ENCODE assay signal across 29 mouse cellular contexts in genomic region chr11:36926705-36927406, GRCm38 (mm10).
DNase-seq lines count a peak whose midpoint lies in the region; ATAC-seq and TF ChIP-seq lines count a peak whose summit lies in the region.
"Had no signal": no experiment of that assay in that cellular context is flagged by ENCODE, and none has a peak within 500 bp of the region (broad histone marks: within the 10 kb centered on the region; RNA-seq: fewer than 3 reads in every experiment).

No protein-coding gene starts in this region.

- no peak for DNase-seq in forebrain, embryonic 11.5 days (ENCODE audit: low spot score)
- peak; percentile 16 for DNase-seq in hindbrain, postnatal 0 days (ENCODE audit: low spot score)
- DNase-seq in hindbrain, embryonic 11.5 days (ENCODE audit: low spot score): no peak
- DNase-seq in right cerebral cortex, postnatal 25 days: peak; percentile 31
- no peak for DNase-seq in right cerebral cortex, postnatal 36 days (ENCODE audit: low spot score in 2 of 2)
- DNase-seq in brain, embryonic 18.5 days (ENCODE audit: low read depth, low spot score): peak; percentile 62
- no peak for DNase-seq in cerebellum, postnatal 4 days (ENCODE audit: low spot score in 2 of 2)
- DNase-seq: adrenal gland, postnatal 10 days; cerebellum, adult 18-20 months; cerebellum, postnatal 10 days; heart, postnatal 10 days; kidney, adult 11 months; kidney, postnatal 14 days; left cerebral cortex, postnatal 4 days; liver, embryonic 13.5 days; lung, adult 18-20 months; retina, postnatal 1 day; thymus, adult 2 months; thymus, postnatal 36 days had no signal

- no peak overlapping the region for H3K27ac ChIP-seq in forebrain, embryonic 16.5 days (ENCODE audit: low read length)
- no peak overlapping the region for H3K27ac ChIP-seq in forebrain, embryonic 11.5 days (ENCODE audit: low read depth, low read length)
- H3K27ac ChIP-seq in hindbrain, postnatal 0 days: no peak overlapping the region
- no peak overlapping the region for H3K27ac ChIP-seq in hindbrain, embryonic 11.5 days (ENCODE audit: low read depth, low read length)
- H3K27ac ChIP-seq: embryonic facial prominence, embryonic 12.5 days; heart, embryonic 13.5 days; liver, embryonic 13.5 days; macrophage; midbrain, embryonic 15.5 days; neural tube, embryonic 15.5 days; stomach, embryonic 15.5 days had no signal

- H3K4me2 ChIP-seq in forebrain, embryonic 16.5 days (ENCODE audit: low read length): no peak overlapping the region
- H3K4me2 ChIP-seq in forebrain, embryonic 11.5 days (ENCODE audit: low read depth, low read length, severe bottlenecking): no peak overlapping the region
- H3K4me2 ChIP-seq in hindbrain, postnatal 0 days (ENCODE audit: low read depth, low read length): no peak overlapping the region
- no peak overlapping the region for H3K4me2 ChIP-seq in hindbrain, embryonic 11.5 days (replicated peaks; ENCODE audit: low read depth, low read length)
- H3K4me2 ChIP-seq: embryonic facial prominence, embryonic 12.5 days; heart, embryonic 13.5 days; liver, embryonic 13.5 days; midbrain, embryonic 15.5 days; neural tube, embryonic 15.5 days; stomach, embryonic 15.5 days had no signal

- no peaks in the 10 kb centered on the region for H3K36me3 ChIP-seq in forebrain, embryonic 16.5 days (ENCODE audit: control insufficient read depth, insufficient read depth)
- H3K36me3 ChIP-seq in forebrain, embryonic 11.5 days (ENCODE audit: control insufficient read depth, insufficient read depth, low read length): no peaks in the 10 kb centered on the region
- no peaks in the 10 kb centered on the region for H3K36me3 ChIP-seq in hindbrain, postnatal 0 days (ENCODE audit: insufficient read depth, low read length)
- no peaks in the 10 kb centered on the region for H3K36me3 ChIP-seq in hindbrain, embryonic 11.5 days (ENCODE audit: control insufficient read depth, insufficient read depth, low read length)
- H3K36me3 ChIP-seq: embryonic facial prominence, embryonic 12.5 days; heart, embryonic 13.5 days; liver, embryonic 13.5 days; midbrain, embryonic 15.5 days; neural tube, embryonic 15.5 days; stomach, embryonic 15.5 days had no signal

- no peak for TF ChIP-seq CTCF in hindbrain, postnatal 0 days (IDR thresholded peaks at IDR 0.05; ENCODE audit: low read depth)

- H3K4me1 ChIP-seq in forebrain, embryonic 16.5 days (replicated peaks; ENCODE audit: control insufficient read depth, insufficient read depth, low read length): no peaks in the 10 kb centered on the region
- no peaks in the 10 kb centered on the region for H3K4me1 ChIP-seq in forebrain, embryonic 11.5 days (replicated peaks; ENCODE audit: control insufficient read depth, insufficient read depth, low read length)
- H3K4me1 ChIP-seq in hindbrain, postnatal 0 days (ENCODE audit: insufficient read depth, low read length): no peaks in the 10 kb centered on the region
- no peaks in the 10 kb centered on the region for H3K4me1 ChIP-seq in hindbrain, embryonic 11.5 days (replicated peaks; ENCODE audit: control insufficient read depth, insufficient read depth, low read length)
- H3K4me1 ChIP-seq: embryonic facial prominence, embryonic 12.5 days; heart, embryonic 13.5 days; liver, embryonic 13.5 days; midbrain, embryonic 15.5 days; stomach, embryonic 15.5 days had no signal

- no peak overlapping the region for H3K9ac ChIP-seq in forebrain, embryonic 16.5 days (replicated peaks; ENCODE audit: low read depth, low read length)
- H3K9ac ChIP-seq in forebrain, embryonic 11.5 days (ENCODE audit: low read length): no peak overlapping the region
- no peak overlapping the region for H3K9ac ChIP-seq in hindbrain, postnatal 0 days (replicated peaks; ENCODE audit: low read length)
- no peak overlapping the region for H3K9ac ChIP-seq in hindbrain, embryonic 11.5 days (ENCODE audit: low read depth, low read length)
- H3K9ac ChIP-seq: embryonic facial prominence, embryonic 12.5 days; heart, embryonic 13.5 days; liver, embryonic 13.5 days; midbrain, embryonic 15.5 days; neural tube, embryonic 15.5 days; stomach, embryonic 15.5 days had no signal

- no peak overlapping the region for H3K4me3 ChIP-seq in forebrain, embryonic 16.5 days (replicated peaks; ENCODE audit: low read length)
- H3K4me3 ChIP-seq in forebrain, embryonic 11.5 days (ENCODE audit: low read depth, low read length): no peak overlapping the region
- H3K4me3 ChIP-seq in hindbrain, postnatal 0 days (ENCODE audit: low read length): no peak overlapping the region
- no peak overlapping the region for H3K4me3 ChIP-seq in hindbrain, embryonic 11.5 days (ENCODE audit: low read depth, low read length)
- H3K4me3 ChIP-seq: embryonic facial prominence, embryonic 12.5 days; heart, embryonic 13.5 days; liver, embryonic 13.5 days; midbrain, embryonic 15.5 days; neural tube, embryonic 15.5 days; stomach, embryonic 15.5 days had no signal

- no peaks in the 10 kb centered on the region for H3K9me3 ChIP-seq in forebrain, embryonic 16.5 days (ENCODE audit: control insufficient read depth, low read length)
- no peaks in the 10 kb centered on the region for H3K9me3 ChIP-seq in forebrain, embryonic 11.5 days (ENCODE audit: control insufficient read depth, low read length)
- no peaks in the 10 kb centered on the region for H3K9me3 ChIP-seq in hindbrain, postnatal 0 days (ENCODE audit: low read length)
- no peaks in the 10 kb centered on the region for H3K9me3 ChIP-seq in hindbrain, embryonic 11.5 days (ENCODE audit: control insufficient read depth, low read length)
- H3K9me3 ChIP-seq: embryonic facial prominence, embryonic 12.5 days; heart, embryonic 13.5 days; liver, embryonic 13.5 days; midbrain, embryonic 15.5 days; neural tube, embryonic 15.5 days; stomach, embryonic 15.5 days had no signal

- 69% methylated on average over 9 of the region's 9 CpGs for WGBS in forebrain, embryonic 16.5 days
- WGBS in forebrain, embryonic 11.5 days: 81% methylated on average over 9 of the region's 9 CpGs
- 67% methylated on average over 9 of the region's 9 CpGs for WGBS in hindbrain, postnatal 0 days
- WGBS in hindbrain, embryonic 11.5 days: 68% methylated on average over 9 of the region's 9 CpGs

- peak; percentile 77 for ATAC-seq in forebrain, embryonic 16.5 days
- no peak for ATAC-seq in forebrain, embryonic 11.5 days (replicated peaks; ENCODE audit: low FRiP score)
- ATAC-seq in hindbrain, postnatal 0 days: no peak
- no peak for ATAC-seq in hindbrain, embryonic 11.5 days (ENCODE audit: low FRiP score)
- ATAC-seq: inflammation-experienced regulatory T-cells, adult 6 months; lung, postnatal 0 days; midbrain, embryonic 15.5 days; Patski had no signal

- H3K27me3 ChIP-seq in forebrain, embryonic 16.5 days (replicated peaks; ENCODE audit: control insufficient read depth, insufficient read depth, low read length): no peaks in the 10 kb centered on the region
- H3K27me3 ChIP-seq in forebrain, embryonic 11.5 days (ENCODE audit: control insufficient read depth, insufficient read depth, low read length): no peaks in the 10 kb centered on the region
- H3K27me3 ChIP-seq in hindbrain, postnatal 0 days (ENCODE audit: insufficient read depth, low read length): no peaks in the 10 kb centered on the region
- H3K27me3 ChIP-seq in hindbrain, embryonic 11.5 days (ENCODE audit: control insufficient read depth, insufficient read depth, low read length): no peaks in the 10 kb centered on the region
- H3K27me3 ChIP-seq: embryonic facial prominence, embryonic 12.5 days; heart, embryonic 13.5 days; liver, embryonic 13.5 days; midbrain, embryonic 15.5 days; neural tube, embryonic 15.5 days; Patski; stomach, embryonic 15.5 days had no signal

Comparison
In these comparisons a context has a peak if more than half of its experiments do, and no peak if none do; other contexts are left out.
1. DNase-seq: peak in hindbrain, postnatal 0 days (single experiment), right cerebral cortex, postnatal 25 days (single experiment) and brain, embryonic 18.5 days (single experiment); none in forebrain, embryonic 11.5 days (single experiment), hindbrain, embryonic 11.5 days (single experiment), right cerebral cortex, postnatal 36 days (0 of 2) and cerebellum, postnatal 4 days (0 of 2).